Mouse (Mus musculus): ENCODE results near the gene Gm20481. TPM values are rescaled to one million over a fixed set of nuclear protein-coding genes. Genes with fewer than 3 reads are reported as not detected.
"Not testable (repeated sequence)": the region's sequence is repeated elsewhere in the genome, so short reads cannot be mapped to it uniquely, and the experiment has no call there.

Gm20481 gene
- polyA plus RNA-seq, 1 experiment from 2014 or later = not detected

DNA sequence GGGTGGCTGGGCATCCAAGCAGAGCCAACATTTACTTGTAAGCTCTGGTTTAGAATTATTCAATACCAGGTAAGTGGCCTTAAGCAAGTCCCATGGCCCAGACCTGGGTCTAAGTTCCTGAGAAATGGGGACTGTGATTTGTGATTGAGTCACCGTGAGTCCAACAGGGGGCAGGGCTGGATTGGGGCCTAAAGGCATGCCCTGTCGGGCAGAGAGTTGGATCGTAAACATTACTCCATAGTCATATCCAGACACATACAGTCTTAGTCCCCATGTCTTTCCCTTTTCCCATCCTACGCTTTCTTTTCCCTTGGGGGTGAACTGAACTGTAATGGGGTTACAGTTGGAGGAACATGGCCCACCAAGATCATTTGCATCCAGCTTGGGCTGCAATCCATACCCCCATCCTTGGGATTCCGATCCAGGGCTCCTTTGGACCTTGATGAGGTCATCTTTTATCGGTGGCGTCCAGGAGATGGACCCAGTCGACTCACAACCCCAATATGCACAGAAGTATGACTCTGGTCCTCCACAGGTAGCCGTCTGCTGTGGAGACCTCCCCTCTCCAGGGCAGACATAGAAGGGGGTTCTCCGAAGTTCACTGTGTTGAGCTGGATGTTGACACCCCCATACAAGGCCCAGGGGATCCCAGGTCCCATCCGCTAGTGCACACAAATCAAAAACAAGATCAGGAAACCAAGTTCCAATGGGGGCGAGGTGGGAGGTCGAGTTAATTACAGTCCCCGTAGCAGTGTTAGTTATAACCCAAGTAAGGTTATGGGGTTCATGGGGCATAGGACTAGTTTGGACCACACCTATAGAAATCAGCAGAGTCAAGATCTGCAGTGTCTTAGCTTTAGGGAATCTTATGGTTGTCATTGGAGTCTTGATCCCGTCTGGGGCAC lies 29.1 kb downstream of the Gm20481 start:
- H3K9ac ChIP-seq (ENCODE audit: low read depth, low read length) = no peak overlapping the region
- H3K27me3 ChIP-seq (ENCODE audit: control insufficient read depth, insufficient read depth, low read depth, low read length) = no peaks in the 10 kb centered on the region
- H3K9me3 ChIP-seq (replicated peaks; ENCODE audit: control insufficient read depth, low read length, poor library complexity, severe bottlenecking) = no peaks in the 10 kb centered on the region
- no peak overlapping the region for H3K4me3 ChIP-seq (ENCODE audit: low read depth, low read length)
- 95% methylated on average over 15 of the region's 15 CpGs for WGBS
- no peak overlapping the region for H3K27ac ChIP-seq (ENCODE audit: low read length)
- no peak for ATAC-seq
- H3K36me3 ChIP-seq (ENCODE audit: control insufficient read depth, insufficient read depth, low read length) = no peaks in the 10 kb centered on the region
- H3K4me1 ChIP-seq (ENCODE audit: control insufficient read depth, insufficient read depth, low read length) = peaks cover 19% of the 10 kb centered on the region
- H3K4me2 ChIP-seq (ENCODE audit: low read length) = no peak overlapping the region

DNA sequence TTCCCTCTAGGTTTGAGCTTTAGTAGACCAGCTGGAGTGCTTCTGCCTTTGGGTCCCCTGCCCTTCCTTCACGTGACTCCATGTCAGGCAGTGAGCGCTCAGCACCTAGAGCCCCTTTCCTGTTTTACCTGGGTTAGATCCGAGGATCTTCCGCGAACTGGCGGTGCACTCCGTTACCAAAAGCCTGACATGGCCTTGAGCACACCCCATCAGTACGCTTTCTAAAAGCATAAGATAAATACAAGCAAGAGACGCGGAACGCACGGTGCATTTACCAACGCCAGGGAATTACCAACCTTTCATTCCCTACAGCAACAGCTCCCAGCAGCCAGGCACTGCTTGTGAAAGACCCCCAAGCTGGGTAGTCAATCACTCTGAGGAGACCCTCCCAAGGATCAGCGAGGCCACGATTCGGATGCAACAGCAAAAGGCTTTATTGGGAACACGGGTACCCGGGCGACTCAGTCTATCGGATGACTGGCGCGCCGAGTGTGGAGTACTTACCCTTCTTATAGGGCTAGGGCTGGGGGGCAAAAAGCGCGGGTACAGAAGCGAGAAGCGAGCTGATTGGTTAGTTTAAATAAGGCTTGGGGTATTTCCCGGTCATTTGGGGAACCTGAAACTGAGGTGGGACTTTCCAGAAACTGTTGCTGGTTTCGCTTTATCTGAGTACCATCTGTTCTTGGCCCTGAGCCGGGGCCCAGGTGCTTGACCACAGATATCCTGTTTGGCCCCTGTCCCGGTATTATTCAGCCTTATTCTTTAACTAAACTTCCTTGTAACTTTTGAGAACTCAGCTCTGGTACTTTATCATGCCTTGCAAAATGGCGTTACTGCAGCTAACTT lies 30.4 kb downstream of the Gm20481 start:
- H3K36me3 ChIP-seq (ENCODE audit: control insufficient read depth, insufficient read depth, low read length); H3K27me3 ChIP-seq (ENCODE audit: control insufficient read depth, insufficient read depth, low read depth, low read length): not testable (repeated sequence)

DNA sequence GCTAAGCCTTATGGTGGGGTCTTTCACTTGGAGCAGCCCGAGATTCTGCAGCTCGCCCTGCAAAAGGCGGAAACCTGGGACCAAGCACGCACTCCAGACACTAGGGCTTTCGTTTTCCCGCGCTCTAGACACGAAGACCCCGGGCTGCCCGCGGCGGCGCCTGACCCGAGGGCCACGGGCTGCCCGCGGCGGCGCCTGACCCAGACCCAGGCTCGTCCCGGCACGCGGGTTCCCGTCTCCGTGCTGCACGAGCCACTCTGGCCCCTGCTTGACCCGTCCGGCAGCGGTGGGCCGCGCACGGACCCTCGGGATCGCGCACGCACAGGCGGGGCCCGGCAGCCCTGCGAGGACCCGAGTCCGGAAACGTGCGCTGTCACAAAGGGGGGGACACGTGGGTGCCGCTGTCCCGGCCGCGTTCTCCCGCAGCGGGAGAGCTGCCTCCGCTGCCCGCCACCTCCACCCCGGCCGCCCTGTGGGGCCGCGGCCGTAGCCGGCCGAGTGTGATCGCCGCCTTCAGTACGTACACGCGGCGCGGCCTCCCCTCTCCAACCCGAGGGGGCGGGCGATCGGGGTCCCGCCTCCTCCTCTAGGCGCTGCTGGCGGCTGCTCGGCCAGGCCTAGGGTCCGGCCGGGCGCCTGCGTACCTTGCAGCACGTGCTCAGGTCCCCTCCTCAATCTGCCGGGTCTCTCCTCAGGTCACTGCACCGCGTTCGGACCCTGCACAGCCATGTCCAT lies 31.2 kb downstream of the Gm20481 start, which contains the start of gene Vars:
Gene Vars (plus strand): TSS at position 271 of the 735 bp plus-strand sequence.
- Histone ChIP-seq H3K9me3 (replicated peaks; ENCODE audit: control insufficient read depth, low read length, poor library complexity, severe bottlenecking) (no peaks in the 10 kb centered on the region), H3K9ac (ENCODE audit: low read depth, low read length) (peak within 1 kb of the TSS; percentile 90), H3K36me3 (ENCODE audit: control insufficient read depth, insufficient read depth, low read length) (peaks cover 13% of the 10 kb centered on the region), H3K4me1 (ENCODE audit: control insufficient read depth, insufficient read depth, low read length) (peaks cover 19% of the 10 kb centered on the region), H3K4me2 (ENCODE audit: low read length) (peak within 1 kb of the TSS; percentile 97), H3K27ac (ENCODE audit: low read length) (peak within 1 kb of the TSS; percentile 95), H3K27me3 (ENCODE audit: control insufficient read depth, insufficient read depth, low read depth, low read length) (no peaks in the 10 kb centered on the region), H3K4me3 (ENCODE audit: low read depth, low read length) (peak within 1 kb of the TSS; percentile 77)
- under 1% methylated on average over 69 of the region's 83 CpGs for WGBS
- peak; percentile 91 for ATAC-seq

More for the DNA sequence above, 30.4 kb downstream of the Gm20481 start:
- peaks cover 19% of the 10 kb centered on the region for H3K4me1 ChIP-seq (ENCODE audit: control insufficient read depth, insufficient read depth, low read length)
- peak overlapping the region; percentile 90 for H3K9ac ChIP-seq (ENCODE audit: low read depth, low read length)
- ATAC-seq; H3K9me3 ChIP-seq (replicated peaks; ENCODE audit: control insufficient read depth, low read length, poor library complexity, severe bottlenecking): not testable (repeated sequence)
- whole genome bisulfite sequencing = 26% methylated on average over 29 of the region's 32 CpGs
- H3K27ac ChIP-seq (ENCODE audit: low read length) = peak overlapping the region; percentile 95
- H3K4me3 ChIP-seq (ENCODE audit: low read depth, low read length) = peak overlapping the region; percentile 77
- peak overlapping the region; percentile 97 for H3K4me2 ChIP-seq (ENCODE audit: low read length)

DNA sequence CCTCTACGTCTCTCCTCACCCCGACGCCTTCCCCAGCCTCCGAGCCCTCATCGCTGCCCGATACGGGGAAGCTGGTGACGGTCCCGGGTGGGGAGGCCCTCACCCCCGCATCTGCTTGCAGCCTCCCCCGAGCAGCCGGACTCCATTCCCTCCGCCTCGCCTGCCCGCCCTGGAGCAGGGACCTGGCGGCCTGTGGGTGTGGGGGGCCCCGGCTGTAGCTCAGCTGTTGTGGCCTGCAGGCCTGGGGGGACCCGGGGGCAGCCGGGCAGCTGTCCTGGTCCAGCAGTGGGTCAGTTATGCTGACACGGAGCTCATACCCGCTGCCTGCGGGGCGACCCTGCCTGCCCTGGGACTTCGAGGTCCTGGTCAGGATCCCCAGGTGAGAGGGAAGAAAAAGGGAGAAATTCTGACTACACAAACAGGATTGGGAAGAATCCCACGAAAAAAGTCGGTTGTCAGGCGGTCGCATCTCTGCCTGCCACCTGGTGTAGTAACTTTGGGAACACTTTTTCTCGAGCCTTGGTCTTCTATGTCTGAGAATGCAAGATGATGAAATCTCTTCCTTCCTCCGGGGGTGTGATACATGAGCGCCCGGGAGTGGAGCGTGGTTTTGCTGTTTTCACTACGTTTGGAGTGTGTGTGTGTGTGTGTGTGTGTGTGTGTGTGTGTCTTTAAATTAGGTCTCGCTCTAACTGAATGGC lies 31.9 kb downstream of the Gm20481 start:
- peak overlapping the region; percentile 90 for H3K9ac ChIP-seq (ENCODE audit: low read depth, low read length)
- peaks cover 14% of the 10 kb centered on the region for H3K36me3 ChIP-seq (ENCODE audit: control insufficient read depth, insufficient read depth, low read length)
- H3K9me3 ChIP-seq (replicated peaks; ENCODE audit: control insufficient read depth, low read length, poor library complexity, severe bottlenecking) = no peaks in the 10 kb centered on the region
- no peaks in the 10 kb centered on the region for H3K27me3 ChIP-seq (ENCODE audit: control insufficient read depth, insufficient read depth, low read depth, low read length)
- peak overlapping the region; percentile 77 for H3K4me3 ChIP-seq (ENCODE audit: low read depth, low read length)
- ATAC-seq = no peak; the same call in 1 of the 2 replicates
- H3K4me2 ChIP-seq (ENCODE audit: low read length) = peak overlapping the region; percentile 97
- 0% methylated on average over 35 of the region's 35 CpGs for WGBS
- H3K4me1 ChIP-seq (ENCODE audit: control insufficient read depth, insufficient read depth, low read length) = peaks cover 19% of the 10 kb centered on the region
- peak overlapping the region; percentile 95 for H3K27ac ChIP-seq (ENCODE audit: low read length)

DNA sequence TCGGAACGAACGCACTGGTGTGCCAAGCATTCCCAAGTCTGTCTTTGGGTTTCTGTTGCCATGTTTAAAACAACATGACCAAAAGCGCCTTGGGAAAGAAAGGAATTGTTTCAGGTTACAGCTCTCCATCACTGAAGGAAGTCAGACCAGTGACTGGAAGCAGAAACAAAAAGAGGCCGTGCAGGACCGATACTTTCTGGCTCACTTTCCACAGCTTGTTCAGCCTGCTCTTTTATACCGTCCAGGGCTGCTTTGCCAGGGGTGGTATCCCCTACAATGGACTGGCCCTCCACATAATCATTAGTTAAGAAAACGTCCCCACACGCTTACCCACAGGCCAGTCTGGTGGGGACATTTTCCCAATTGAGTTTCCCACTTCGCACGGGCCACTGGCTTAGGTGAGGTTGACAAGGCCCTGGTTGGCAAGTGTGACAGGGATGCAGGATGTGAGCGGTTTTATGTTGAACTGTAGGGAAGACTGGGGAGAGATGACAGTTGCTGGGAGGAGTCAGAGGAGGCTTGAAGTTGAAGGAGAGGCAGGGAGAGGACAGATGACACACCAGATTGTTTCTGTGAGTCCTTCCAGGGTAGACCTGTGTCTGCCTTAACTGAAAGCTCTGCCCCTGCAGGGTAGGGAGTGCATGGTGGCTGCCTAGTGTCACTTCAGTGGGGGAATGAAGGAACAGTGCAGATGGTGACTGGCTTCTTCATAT lies 32.6 kb downstream of the Gm20481 start:
- ATAC-seq = no peak
- Histone ChIP-seq H3K27ac (ENCODE audit: low read length) (no peak overlapping the region; the same call in 1 of the 2 replicates), H3K9me3 (replicated peaks; ENCODE audit: control insufficient read depth, low read length, poor library complexity, severe bottlenecking) (no peaks in the 10 kb centered on the region), H3K4me1 (ENCODE audit: control insufficient read depth, insufficient read depth, low read length) (peaks cover 19% of the 10 kb centered on the region), H3K36me3 (ENCODE audit: control insufficient read depth, insufficient read depth, low read length) (peaks cover 17% of the 10 kb centered on the region), H3K4me2 (ENCODE audit: low read length) (peak overlapping the region; percentile 97), H3K9ac (ENCODE audit: low read depth, low read length) (peak overlapping the region; percentile 54), H3K27me3 (ENCODE audit: control insufficient read depth, insufficient read depth, low read depth, low read length) (no peaks in the 10 kb centered on the region), H3K4me3 (ENCODE audit: low read depth, low read length) (peak overlapping the region; percentile 77)
- 10% methylated on average over 12 of the region's 12 CpGs for WGBS

DNA sequence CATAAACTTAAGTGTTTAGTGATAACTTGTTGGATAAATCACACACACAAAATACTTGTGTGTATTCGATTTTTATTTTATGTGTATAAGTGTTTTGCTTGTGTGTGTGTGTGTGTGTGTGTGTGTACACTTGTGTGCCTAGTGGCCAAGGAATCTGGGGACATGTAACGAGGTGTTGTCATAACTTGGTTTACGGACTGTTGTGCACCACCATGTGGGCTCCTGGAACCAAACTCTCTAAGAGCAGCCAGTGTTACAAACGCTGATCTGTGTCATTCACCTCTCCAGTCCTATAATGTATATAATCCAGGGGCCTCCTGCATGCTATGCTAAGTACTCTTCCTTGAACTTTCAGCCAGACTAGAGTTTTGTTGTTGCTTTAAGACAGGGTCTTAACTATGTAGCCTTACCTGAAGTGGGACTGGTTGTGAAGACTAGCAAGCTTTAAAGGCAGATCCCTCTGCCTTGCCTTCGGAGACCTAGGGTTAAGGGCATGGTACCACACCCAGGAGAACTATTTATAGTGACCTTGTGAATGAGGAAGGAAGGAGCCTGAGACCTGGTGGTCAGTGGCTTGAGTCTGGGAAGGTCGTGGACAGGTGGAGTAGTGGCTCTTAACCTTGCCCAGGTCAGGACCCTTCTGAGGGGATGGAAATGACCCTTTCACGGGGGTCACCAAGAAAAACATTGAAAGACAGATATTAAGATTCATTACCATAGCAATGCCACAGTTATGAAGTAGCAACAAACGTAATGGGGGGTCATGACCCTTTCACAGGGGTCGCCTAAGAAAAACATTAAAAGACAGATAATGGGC lies 33.5 kb downstream of the Gm20481 start:
- Histone ChIP-seq H3K27ac (ENCODE audit: low read length) (no peak overlapping the region), H3K36me3 (ENCODE audit: control insufficient read depth, insufficient read depth, low read length) (peaks cover 22% of the 10 kb centered on the region), H3K4me3 (ENCODE audit: low read depth, low read length) (no peak overlapping the region), H3K27me3 (ENCODE audit: control insufficient read depth, insufficient read depth, low read depth, low read length) (no peaks in the 10 kb centered on the region), H3K4me2 (ENCODE audit: low read length) (no peak overlapping the region), H3K9ac (ENCODE audit: low read depth, low read length) (no peak overlapping the region; the same call in 1 of the 2 replicates), H3K4me1 (ENCODE audit: control insufficient read depth, insufficient read depth, low read length) (peaks cover 19% of the 10 kb centered on the region), H3K9me3 (replicated peaks; ENCODE audit: control insufficient read depth, low read length, poor library complexity, severe bottlenecking) (no peaks in the 10 kb centered on the region)
- no peak for ATAC-seq
- WGBS = 82% methylated on average over 9 of the region's 9 CpGs

DNA sequence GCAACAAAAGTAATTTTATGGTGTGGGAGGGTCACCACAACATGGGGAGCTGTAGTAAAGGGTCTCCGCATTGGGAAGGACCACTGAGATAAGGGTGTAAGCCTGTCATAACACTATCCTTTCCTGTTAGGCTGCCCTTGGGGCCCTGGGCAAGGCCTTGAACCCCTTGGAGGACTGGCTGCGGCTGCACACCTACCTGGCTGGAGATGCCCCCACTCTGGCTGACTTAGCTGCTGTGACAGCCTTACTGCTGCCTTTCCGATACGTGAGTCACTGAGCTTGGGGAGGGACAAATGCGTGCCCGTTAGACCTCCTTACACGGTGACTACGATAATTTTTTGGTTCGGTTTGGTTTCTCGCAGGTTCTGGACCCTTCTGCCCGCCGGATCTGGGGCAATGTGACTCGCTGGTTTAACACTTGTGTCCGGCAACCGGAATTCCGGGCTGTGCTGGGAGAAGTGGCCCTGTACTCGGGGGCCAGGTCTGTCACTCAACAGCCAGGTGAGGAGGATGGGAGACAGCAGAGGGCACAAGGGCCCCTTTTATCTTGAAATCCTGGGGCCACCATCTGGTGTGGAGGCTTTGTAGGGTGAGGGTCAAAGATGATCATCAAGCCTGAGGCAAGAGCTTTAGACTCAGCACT lies 34.5 kb downstream of the Gm20481 start:
- 96% methylated on average over 17 of the region's 17 CpGs for WGBS
- H3K4me3 ChIP-seq (ENCODE audit: low read depth, low read length) = no peak overlapping the region
- no peak for ATAC-seq
- no peaks in the 10 kb centered on the region for H3K27me3 ChIP-seq (ENCODE audit: control insufficient read depth, insufficient read depth, low read depth, low read length)
- no peaks in the 10 kb centered on the region for H3K9me3 ChIP-seq (replicated peaks; ENCODE audit: control insufficient read depth, low read length, poor library complexity, severe bottlenecking)
- no peak overlapping the region for H3K4me2 ChIP-seq (ENCODE audit: low read length)
- H3K27ac ChIP-seq (ENCODE audit: low read length) = no peak overlapping the region
- peaks cover 28% of the 10 kb centered on the region for H3K36me3 ChIP-seq (ENCODE audit: control insufficient read depth, insufficient read depth, low read length)
- H3K4me1 ChIP-seq (ENCODE audit: control insufficient read depth, insufficient read depth, low read length) = peaks cover 19% of the 10 kb centered on the region
- H3K9ac ChIP-seq (ENCODE audit: low read depth, low read length) = no peak overlapping the region

All from midbrain, embryonic 16.5 days (tissue).